Mouse (Mus musculus): Measurements from ENCODE around the gene Galc. TPM values are rescaled to one million over a fixed set of nuclear protein-coding genes. Genes with fewer than 3 reads are reported as not detected.

The Galc gene
- total and polyA plus RNA-seq, 2 experiments from 2014 or later, result 11.1 to 11.7 TPM

- Histone ChIP-seq H3K9me3 (ENCODE audit: low read length) (no peaks in the 10 kb centered on the region), H3K36me3 (ENCODE audit: insufficient read depth, low read length) (peaks cover 9% of the 10 kb centered on the region), H3K27ac (ENCODE audit: low read depth, low read length) (no peak overlapping the region), H3K4me3 (ENCODE audit: low read depth, low read length) (no peak overlapping the region), H3K27me3 (ENCODE audit: insufficient read depth, low read length) (no peaks in the 10 kb centered on the region), H3K4me1 (ENCODE audit: insufficient read depth, low read length) (no peaks in the 10 kb centered on the region), H3K4me2 (ENCODE audit: low read depth, low read length, poor library complexity, severe bottlenecking) (no peak overlapping the region), H3K9ac (replicated peaks; ENCODE audit: low read length, poor library complexity, severe bottlenecking) (no peak overlapping the region)
- ATAC-seq (ENCODE audit: low FRiP score) (no peak), DNase-seq (ENCODE audit: low spot score) (no peak)
- WGBS, result 90% methylated on average over 6 of the region's 6 CpGs
- TF ChIP-seq CTCF (IDR thresholded peaks at IDR 0.05), result no peak
Observed at GRCm38 (mm10) chr12:98210495-98210894, 48.8 kb downstream of the Galc start.

- Histone ChIP-seq H3K9ac (replicated peaks; ENCODE audit: low read length, poor library complexity, severe bottlenecking) (no peak overlapping the region), H3K9me3 (ENCODE audit: low read length) (no peaks in the 10 kb centered on the region), H3K36me3 (ENCODE audit: insufficient read depth, low read length) (peaks cover 4% of the 10 kb centered on the region), H3K4me1 (ENCODE audit: insufficient read depth, low read length) (no peaks in the 10 kb centered on the region), H3K27ac (ENCODE audit: low read depth, low read length) (no peak overlapping the region), H3K27me3 (ENCODE audit: insufficient read depth, low read length) (no peaks in the 10 kb centered on the region), H3K4me2 (ENCODE audit: low read depth, low read length, poor library complexity, severe bottlenecking) (no peak overlapping the region), H3K4me3 (ENCODE audit: low read depth, low read length) (no peak overlapping the region)
- ATAC-seq (ENCODE audit: low FRiP score), result no peak
- no peak for DNase-seq (ENCODE audit: low spot score)
- TF ChIP-seq CTCF (IDR thresholded peaks at IDR 0.05), result no peak
- 80% methylated on average over 10 of the region's 10 CpGs for WGBS
Observed at GRCm38 (mm10) chr12:98208104-98208503, 51.2 kb downstream of the Galc start.

- no peak overlapping the region for H3K9ac ChIP-seq (replicated peaks; ENCODE audit: low read length, poor library complexity, severe bottlenecking)
- H3K27ac ChIP-seq (ENCODE audit: low read depth, low read length), result no peak overlapping the region
- no peaks in the 10 kb centered on the region for H3K9me3 ChIP-seq (ENCODE audit: low read length)
- no peaks in the 10 kb centered on the region for H3K27me3 ChIP-seq (ENCODE audit: insufficient read depth, low read length)
- H3K36me3 ChIP-seq (ENCODE audit: insufficient read depth, low read length), result peaks cover 4% of the 10 kb centered on the region
- WGBS, result 81% methylated on average over 4 of the region's 4 CpGs
- DNase-seq (ENCODE audit: low spot score) (no peak), ATAC-seq (ENCODE audit: low FRiP score) (no peak)
- no peak overlapping the region for H3K4me2 ChIP-seq (ENCODE audit: low read depth, low read length, poor library complexity, severe bottlenecking)
- no peak overlapping the region for H3K4me3 ChIP-seq (ENCODE audit: low read depth, low read length)
- no peak for TF ChIP-seq CTCF (IDR thresholded peaks at IDR 0.05)
- no peaks in the 10 kb centered on the region for H3K4me1 ChIP-seq (ENCODE audit: insufficient read depth, low read length)
Observed at GRCm38 (mm10) chr12:98205450-98206051, 53.7 kb downstream of the Galc start.

GRCm38 (mm10) chr12:98197401-98197800 is 61.9 kb downstream of the Galc start:
- no peaks in the 10 kb centered on the region for H3K9me3 ChIP-seq (ENCODE audit: low read length)
- TF ChIP-seq CTCF (IDR thresholded peaks at IDR 0.05), result no peak
- H3K4me2 ChIP-seq (ENCODE audit: low read depth, low read length, poor library complexity, severe bottlenecking), result no peak overlapping the region
- 63% methylated on average over 1 of the region's 1 CpGs for WGBS
- H3K36me3 ChIP-seq (ENCODE audit: insufficient read depth, low read length), result no peaks in the 10 kb centered on the region
- H3K27ac ChIP-seq (ENCODE audit: low read depth, low read length), result no peak overlapping the region
- ATAC-seq (ENCODE audit: low FRiP score), result no peak
- H3K4me1 ChIP-seq (ENCODE audit: insufficient read depth, low read length), result no peaks in the 10 kb centered on the region
- H3K9ac ChIP-seq (replicated peaks; ENCODE audit: low read length, poor library complexity, severe bottlenecking), result no peak overlapping the region
- H3K27me3 ChIP-seq (ENCODE audit: insufficient read depth, low read length), result no peaks in the 10 kb centered on the region
- no peak for DNase-seq (ENCODE audit: low spot score)
- H3K4me3 ChIP-seq (ENCODE audit: low read depth, low read length), result no peak overlapping the region

- WGBS, result 78% methylated on average over 1 of the region's 1 CpGs
- no peak for TF ChIP-seq CTCF (IDR thresholded peaks at IDR 0.05)
- Histone ChIP-seq H3K36me3 (ENCODE audit: insufficient read depth, low read length) (no peaks in the 10 kb centered on the region), H3K4me2 (ENCODE audit: low read depth, low read length, poor library complexity, severe bottlenecking) (no peak overlapping the region), H3K9ac (replicated peaks; ENCODE audit: low read length, poor library complexity, severe bottlenecking) (no peak overlapping the region), H3K4me3 (ENCODE audit: low read depth, low read length) (no peak overlapping the region), H3K9me3 (ENCODE audit: low read length) (no peaks in the 10 kb centered on the region), H3K4me1 (ENCODE audit: insufficient read depth, low read length) (no peaks in the 10 kb centered on the region), H3K27ac (ENCODE audit: low read depth, low read length) (no peak overlapping the region), H3K27me3 (ENCODE audit: insufficient read depth, low read length) (no peaks in the 10 kb centered on the region)
- DNase-seq (ENCODE audit: low spot score) (no peak), ATAC-seq (ENCODE audit: low FRiP score) (no peak)
Observed at GRCm38 (mm10) chr12:98190201-98190600, 69.1 kb downstream of the Galc start.

- Histone ChIP-seq H3K27ac (ENCODE audit: low read depth, low read length) (no peak overlapping the region), H3K27me3 (ENCODE audit: insufficient read depth, low read length) (no peaks in the 10 kb centered on the region), H3K4me2 (ENCODE audit: low read depth, low read length, poor library complexity, severe bottlenecking) (no peak overlapping the region), H3K4me3 (ENCODE audit: low read depth, low read length) (no peak overlapping the region), H3K36me3 (ENCODE audit: insufficient read depth, low read length) (no peaks in the 10 kb centered on the region), H3K9me3 (ENCODE audit: low read length) (no peaks in the 10 kb centered on the region), H3K4me1 (ENCODE audit: insufficient read depth, low read length) (no peaks in the 10 kb centered on the region), H3K9ac (replicated peaks; ENCODE audit: low read length, poor library complexity, severe bottlenecking) (no peak overlapping the region)
- ATAC-seq (ENCODE audit: low FRiP score) (no peak), DNase-seq (ENCODE audit: low spot score) (peak; percentile 32)
- 86% methylated on average over 9 of the region's 9 CpGs for WGBS
- no peak for TF ChIP-seq CTCF (IDR thresholded peaks at IDR 0.05)
Observed at GRCm38 (mm10) chr12:98189096-98189495, 70.2 kb downstream of the Galc start.
